Mouse (Mus musculus): ENCODE measurements around the gene Misp. TPM values are rescaled to one million over a fixed set of nuclear protein-coding genes. Genes with fewer than 3 reads are reported as not detected.
A peak's percentile ranks its signal among the peaks of the same experiment; 100 is the strongest.

Misp gene
- polyA plus RNA-seq, 1 experiment from 2014 or later = 2.3 TPM

DNA sequence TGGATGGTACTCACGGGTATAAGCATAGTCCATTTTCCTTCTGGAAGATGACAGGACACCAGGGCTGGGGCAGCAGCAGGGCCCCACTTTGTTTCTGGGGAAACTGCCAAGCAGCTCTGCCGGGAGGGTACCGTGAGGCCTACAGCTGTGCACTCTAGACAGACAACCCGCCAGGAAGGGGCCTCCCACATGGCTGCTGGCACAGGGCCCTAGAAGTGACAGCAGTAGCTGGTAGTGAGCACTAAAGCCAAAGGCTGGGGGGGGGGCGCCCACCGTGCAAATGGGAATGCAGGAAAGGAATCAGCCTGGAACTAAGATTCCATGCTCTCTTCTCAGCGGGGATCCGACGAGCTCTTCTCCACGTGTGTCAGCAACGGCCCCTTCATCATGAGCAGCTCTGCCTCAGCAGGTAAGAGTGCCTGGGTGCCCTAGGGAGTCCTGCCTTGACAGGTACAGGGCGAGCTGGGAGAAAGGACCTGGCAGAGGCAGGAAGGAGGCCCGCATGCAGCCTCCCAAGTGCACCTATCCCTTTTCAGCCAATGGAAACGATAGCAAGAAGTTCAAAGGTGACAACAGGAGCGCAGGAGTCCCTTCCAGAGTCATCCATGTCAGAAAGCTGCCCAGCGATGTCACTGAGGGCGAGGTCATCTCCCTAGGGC lies 37.8 kb downstream of the Misp start:
- WGBS = 61% methylated on average over 17 of the region's 17 CpGs
- Histone ChIP-seq H3K27ac (no peak overlapping the region), H3K4me3 (no peak overlapping the region), H3K4me2 (replicated peaks) (peak overlapping the region; percentile 100), H3K27me3 (replicated peaks) (no peaks in the 10 kb centered on the region), H3K9ac (peak overlapping the region; percentile 97; the same call in 1 of the 2 replicates), H3K9me3 (no peaks in the 10 kb centered on the region), H3K4me1 (peaks cover 38% of the 10 kb centered on the region), H3K36me3 (peaks cover 71% of the 10 kb centered on the region)
- no peak for ATAC-seq (ENCODE audit: low FRiP score, low read depth)

DNA sequence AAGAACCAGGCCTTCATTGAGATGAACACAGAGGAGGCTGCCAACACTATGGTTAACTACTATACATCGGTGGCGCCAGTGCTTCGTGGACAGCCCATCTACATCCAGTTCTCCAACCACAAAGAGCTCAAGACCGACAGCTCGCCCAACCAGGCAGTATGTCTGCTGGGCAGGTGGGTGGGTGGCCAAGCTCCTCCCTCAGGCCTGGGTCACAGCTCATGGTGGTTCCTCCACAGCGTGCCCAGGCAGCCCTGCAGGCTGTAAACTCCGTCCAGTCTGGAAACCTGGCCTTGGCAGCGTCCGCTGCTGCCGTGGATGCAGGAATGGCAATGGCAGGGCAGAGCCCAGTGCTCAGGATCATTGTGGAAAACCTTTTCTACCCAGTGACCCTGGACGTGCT lies 38.3 kb downstream of the Misp start:
- H3K27me3 ChIP-seq (replicated peaks) = no peaks in the 10 kb centered on the region
- no peak overlapping the region for H3K9ac ChIP-seq
- no peaks in the 10 kb centered on the region for H3K9me3 ChIP-seq
- peaks cover 75% of the 10 kb centered on the region for H3K36me3 ChIP-seq
- no peak for ATAC-seq (ENCODE audit: low FRiP score, low read depth)
- peaks cover 38% of the 10 kb centered on the region for H3K4me1 ChIP-seq
- H3K4me3 ChIP-seq = no peak overlapping the region
- no peak overlapping the region for H3K27ac ChIP-seq
- H3K4me2 ChIP-seq (replicated peaks) = no peak overlapping the region; the same call in 1 of the 2 replicates
- 88% methylated on average over 11 of the region's 11 CpGs for WGBS

DNA sequence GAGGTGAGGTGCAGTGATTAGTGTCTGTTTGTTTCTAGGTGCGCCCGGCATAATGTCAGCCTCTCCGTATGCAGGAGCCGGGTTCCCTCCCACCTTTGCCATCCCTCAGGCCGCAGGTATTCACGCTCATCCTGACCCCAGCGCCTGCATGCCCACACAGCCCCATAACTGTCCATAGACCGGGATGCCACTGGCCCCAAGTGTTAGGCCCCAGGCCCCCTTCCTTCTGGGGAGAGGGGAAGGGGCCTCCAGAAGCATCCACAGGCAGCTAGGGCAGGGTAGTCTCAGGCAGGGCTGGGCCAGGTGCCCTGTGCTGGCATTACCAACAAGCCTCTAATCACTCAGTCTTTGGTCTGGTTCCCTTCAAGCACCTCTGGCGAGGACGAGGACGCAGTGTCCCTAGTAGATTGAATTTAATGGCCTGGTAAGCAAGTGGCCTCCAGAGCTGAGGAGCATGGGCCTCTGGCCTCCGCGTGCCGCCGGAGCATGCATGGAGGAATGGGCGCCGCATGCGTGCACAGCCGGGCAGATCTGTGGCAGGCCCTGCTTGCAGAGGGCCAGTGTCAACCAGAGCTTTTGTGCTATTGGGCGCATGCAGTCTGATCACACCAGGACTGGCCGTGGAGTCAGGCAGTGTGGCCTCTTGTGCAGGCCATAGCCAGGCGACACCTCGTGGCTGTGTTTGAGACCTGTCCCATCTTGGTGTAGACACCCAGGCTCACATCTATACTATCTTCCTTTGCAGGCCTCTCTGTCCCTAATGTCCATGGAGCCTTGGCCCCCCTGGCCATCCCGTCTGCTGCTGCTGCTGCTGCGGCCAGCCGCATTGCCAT lies 39.5 kb downstream of the Misp start:
- Histone ChIP-seq H3K9ac (no peak overlapping the region), H3K4me2 (replicated peaks) (no peak overlapping the region), H3K36me3 (peaks cover 86% of the 10 kb centered on the region), H3K4me3 (no peak overlapping the region), H3K9me3 (no peaks in the 10 kb centered on the region), H3K27me3 (replicated peaks) (no peaks in the 10 kb centered on the region), H3K27ac (no peak overlapping the region), H3K4me1 (peaks cover 42% of the 10 kb centered on the region)
- 93% methylated on average over 26 of the region's 26 CpGs for WGBS
- ATAC-seq (ENCODE audit: low FRiP score, low read depth) = no peak

DNA sequence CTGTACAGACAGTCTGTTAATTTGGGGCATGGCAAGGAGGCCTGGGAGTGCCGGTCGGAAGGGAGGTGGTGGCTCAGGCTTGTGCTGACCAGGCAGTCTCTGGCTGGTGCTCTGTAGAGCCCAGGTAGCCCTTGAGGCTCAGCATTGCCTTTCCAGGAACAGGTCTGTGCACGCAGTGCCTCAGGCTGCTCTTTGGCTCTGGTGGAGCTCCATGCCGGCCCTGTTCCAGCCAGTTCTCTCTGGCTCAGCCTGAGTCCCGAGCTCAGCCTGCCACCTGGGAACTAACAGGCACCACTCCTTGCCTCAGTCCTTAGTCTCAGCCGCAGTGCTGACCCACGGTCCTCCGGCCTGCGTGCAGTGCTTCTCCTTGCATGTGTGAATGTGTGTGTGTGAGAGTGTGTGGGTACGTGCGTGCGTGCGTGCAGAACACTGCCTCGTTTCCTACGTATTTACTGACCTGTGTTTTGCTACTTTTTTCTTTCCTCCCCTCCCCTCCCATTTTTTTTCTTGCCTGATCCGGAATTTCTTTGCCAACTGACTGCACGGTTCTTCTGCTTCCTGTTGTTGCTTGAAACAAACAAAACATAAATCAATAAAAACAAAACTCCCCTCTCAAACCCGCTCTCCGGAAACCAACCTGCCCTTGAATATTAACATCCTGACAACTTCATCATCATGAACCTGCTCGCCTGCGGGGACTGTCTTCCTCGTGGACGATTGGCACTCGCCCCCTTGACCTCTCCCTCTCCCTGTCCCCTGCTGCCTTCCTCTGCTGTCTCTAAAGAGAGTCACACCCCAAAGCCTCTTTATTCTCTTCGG lies 40.6 kb downstream of the Misp start:
- H3K27me3 ChIP-seq (replicated peaks) = no peaks in the 10 kb centered on the region
- peaks cover 39% of the 10 kb centered on the region for H3K4me1 ChIP-seq
- WGBS = 80% methylated on average over 25 of the region's 25 CpGs
- H3K27ac ChIP-seq = no peak overlapping the region; the same call in 1 of the 2 replicates
- no peak for ATAC-seq (ENCODE audit: low FRiP score, low read depth)
- H3K9me3 ChIP-seq = no peaks in the 10 kb centered on the region
- H3K9ac ChIP-seq = no peak overlapping the region
- no peak overlapping the region for H3K4me3 ChIP-seq
- H3K4me2 ChIP-seq (replicated peaks) = no peak overlapping the region
- peaks cover 95% of the 10 kb centered on the region for H3K36me3 ChIP-seq

DNA sequence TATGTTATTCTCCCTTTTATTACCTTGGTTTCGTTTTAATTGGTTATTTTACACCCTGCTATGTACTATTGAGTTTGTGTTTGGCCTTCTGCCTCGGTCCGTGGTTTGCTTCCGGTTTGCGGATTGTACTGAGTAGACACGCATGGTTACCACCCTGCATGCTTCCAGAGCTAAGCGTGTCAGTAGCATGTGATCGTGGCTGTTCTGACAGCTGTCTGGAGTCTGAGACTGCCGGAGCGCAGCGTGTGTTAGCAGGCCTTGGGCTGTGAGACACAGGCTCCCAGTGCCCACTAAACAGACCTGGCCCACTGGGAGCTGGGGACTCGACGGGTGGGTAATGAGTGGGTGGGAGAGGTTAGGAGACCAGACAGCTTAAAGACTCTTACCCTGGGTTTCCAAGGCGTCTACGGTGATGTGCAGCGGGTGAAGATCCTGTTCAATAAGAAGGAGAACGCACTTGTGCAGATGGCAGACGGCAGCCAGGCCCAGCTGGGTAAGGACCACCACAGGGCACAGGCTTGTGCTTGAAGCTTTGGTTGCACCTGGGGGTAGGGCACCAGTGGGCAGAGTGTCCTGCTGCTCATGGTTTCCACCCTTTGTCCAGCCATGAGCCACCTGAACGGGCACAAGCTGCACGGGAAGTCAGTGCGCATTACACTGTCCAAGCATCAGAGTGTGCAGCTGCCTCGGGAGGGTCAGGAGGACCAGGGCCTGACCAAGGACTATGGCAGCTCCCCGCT lies 41.4 kb downstream of the Misp start:
- no peaks in the 10 kb centered on the region for H3K27me3 ChIP-seq (replicated peaks)
- H3K4me2 ChIP-seq (replicated peaks) = no peak overlapping the region
- H3K36me3 ChIP-seq = peaks cover 95% of the 10 kb centered on the region
- 85% methylated on average over 23 of the region's 23 CpGs for WGBS
- H3K9me3 ChIP-seq = no peaks in the 10 kb centered on the region
- H3K4me3 ChIP-seq = no peak overlapping the region
- H3K27ac ChIP-seq = no peak overlapping the region; the same call in 1 of the 2 replicates
- peaks cover 35% of the 10 kb centered on the region for H3K4me1 ChIP-seq
- no peak overlapping the region for H3K9ac ChIP-seq
- no peak for ATAC-seq (ENCODE audit: low FRiP score, low read depth)

DNA sequence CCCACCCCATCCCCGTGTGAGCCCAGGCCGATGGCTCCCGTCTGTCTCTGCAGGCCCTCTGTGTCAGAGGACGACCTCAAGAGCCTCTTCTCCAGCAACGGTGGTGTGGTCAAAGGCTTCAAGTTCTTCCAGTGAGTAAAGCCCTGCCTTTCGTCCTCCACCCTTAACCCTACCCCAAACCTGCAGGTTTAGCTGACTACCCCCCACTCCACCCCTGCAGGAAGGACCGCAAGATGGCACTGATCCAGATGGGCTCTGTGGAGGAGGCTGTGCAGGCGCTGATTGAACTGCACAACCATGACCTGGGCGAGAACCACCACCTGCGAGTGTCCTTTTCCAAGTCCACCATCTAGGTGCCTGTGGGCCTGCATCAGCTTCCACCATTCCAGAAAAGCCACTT lies 42.1 kb downstream of the Misp start:
- Histone ChIP-seq H3K27ac (no peak overlapping the region), H3K4me1 (peaks cover 30% of the 10 kb centered on the region), H3K4me2 (replicated peaks) (no peak overlapping the region), H3K4me3 (no peak overlapping the region), H3K9ac (no peak overlapping the region), H3K27me3 (replicated peaks) (no peaks in the 10 kb centered on the region), H3K9me3 (no peaks in the 10 kb centered on the region), H3K36me3 (peaks cover 92% of the 10 kb centered on the region)
- ATAC-seq (ENCODE audit: low FRiP score, low read depth) = no peak
- 84% methylated on average over 10 of the region's 10 CpGs for WGBS

DNA sequence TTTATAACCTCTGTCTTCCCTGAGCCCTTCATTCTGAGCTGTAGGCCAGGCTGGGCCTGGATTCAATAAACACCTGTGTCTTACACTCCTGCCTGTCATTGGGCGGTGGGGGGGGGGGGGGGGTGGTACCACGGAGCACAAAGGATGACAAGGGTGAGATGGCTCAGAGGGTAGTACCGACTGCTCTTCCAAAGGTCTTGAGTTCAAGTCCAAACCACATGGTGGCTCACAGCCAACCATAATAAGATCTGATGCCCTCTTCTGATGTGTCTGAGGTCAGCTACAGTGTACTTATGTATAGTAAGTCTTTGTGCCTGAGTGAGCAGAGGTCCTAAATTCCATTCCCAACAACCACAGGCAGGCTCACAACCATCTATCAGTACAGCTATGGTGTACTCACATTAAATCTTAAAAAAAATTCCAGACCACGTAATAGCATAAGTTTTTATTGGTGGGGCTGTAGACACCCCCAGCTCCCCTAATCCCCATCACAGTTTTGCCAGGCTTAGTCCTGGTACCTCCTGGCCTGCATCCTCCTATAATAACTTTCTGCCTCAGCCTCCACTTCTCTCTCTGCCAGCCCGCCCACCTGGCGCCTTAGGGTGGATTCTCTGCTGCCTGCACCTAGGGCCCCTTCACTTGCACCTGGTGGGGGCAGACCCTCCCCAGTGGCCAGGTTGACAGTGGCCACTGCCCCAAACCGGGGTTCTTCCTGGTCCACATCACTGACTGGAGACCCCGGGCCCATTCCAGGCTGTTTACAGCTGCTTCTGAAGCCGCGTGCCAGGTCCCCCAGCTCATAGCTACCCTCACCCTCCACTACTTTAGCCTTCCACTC lies 43.8 kb downstream of the Misp start:
- Histone ChIP-seq H3K4me3 (no peak overlapping the region), H3K4me2 (replicated peaks) (no peak overlapping the region), H3K36me3 (peaks cover 86% of the 10 kb centered on the region), H3K27me3 (replicated peaks) (no peaks in the 10 kb centered on the region), H3K9ac (no peak overlapping the region), H3K4me1 (peaks cover 24% of the 10 kb centered on the region), H3K27ac (0 out of 2 replicates have a peak overlapping the region, but pooled peaks have one; percentile 32), H3K9me3 (no peaks in the 10 kb centered on the region)
- WGBS = 59% methylated on average over 10 of the region's 10 CpGs
- no peak for ATAC-seq (ENCODE audit: low FRiP score, low read depth)

DNA sequence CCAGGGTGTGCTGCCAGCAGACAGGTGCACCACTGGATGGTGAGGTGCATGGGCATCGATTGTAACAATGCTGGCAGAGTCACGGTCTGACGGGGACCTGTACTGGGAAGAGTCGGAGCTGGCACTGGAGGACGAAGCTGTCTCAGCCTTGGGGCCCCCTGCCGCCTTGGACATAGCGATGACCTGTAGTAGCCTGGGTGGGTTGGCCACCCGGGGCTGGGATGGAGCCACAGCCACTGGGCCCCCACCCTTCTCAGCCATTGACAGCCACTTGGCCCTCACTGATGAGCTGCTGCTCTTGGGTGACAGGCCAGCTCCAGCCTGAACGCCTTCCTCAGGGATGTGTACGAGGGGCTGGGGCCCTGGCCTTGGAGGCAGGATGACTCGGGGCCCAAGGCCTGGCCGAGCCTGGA lies 44.4 kb downstream of the Misp start:
- no peaks in the 10 kb centered on the region for H3K9me3 ChIP-seq
- peaks cover 26% of the 10 kb centered on the region; the same call in 1 of the 2 replicates for H3K4me1 ChIP-seq
- peaks cover 85% of the 10 kb centered on the region for H3K36me3 ChIP-seq
- H3K27me3 ChIP-seq (replicated peaks) = no peaks in the 10 kb centered on the region
- H3K27ac ChIP-seq = no peak overlapping the region
- no peak overlapping the region for H3K4me3 ChIP-seq
- 66% methylated on average over 12 of the region's 12 CpGs for WGBS
- H3K4me2 ChIP-seq (replicated peaks) = no peak overlapping the region
- H3K9ac ChIP-seq = no peak overlapping the region; the same call in 1 of the 2 replicates
- 0 out of 2 replicates have a peak, but pooled peaks have one; percentile 13 for ATAC-seq (ENCODE audit: low FRiP score, low read depth)

DNA sequence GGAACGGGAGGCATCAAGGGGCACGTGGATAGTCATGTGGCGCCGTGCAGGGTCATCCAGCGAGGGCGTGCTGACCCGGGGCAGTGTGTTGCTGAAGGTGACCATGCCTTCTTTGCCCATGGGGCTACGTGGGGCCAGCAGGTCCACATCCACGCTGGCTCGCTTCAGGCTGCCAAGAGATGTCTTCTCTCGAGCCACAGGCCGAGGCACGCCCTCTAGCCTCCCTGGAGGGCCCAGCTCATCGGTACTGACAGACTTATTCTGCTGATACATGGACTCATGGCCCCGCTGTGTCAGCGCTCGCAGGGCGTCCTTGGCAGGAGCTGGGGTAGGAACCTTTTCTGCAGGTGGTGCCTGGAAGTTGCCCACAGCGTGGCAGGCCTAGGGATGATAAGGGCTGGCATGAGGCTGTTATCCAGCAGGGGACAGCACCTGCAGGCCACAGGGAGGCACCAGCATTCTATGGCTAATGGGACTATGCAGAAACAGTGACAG lies 45.1 kb downstream of the Misp start:
- Histone ChIP-seq H3K27me3 (replicated peaks) (no peaks in the 10 kb centered on the region), H3K27ac (no peak overlapping the region), H3K36me3 (peaks cover 83% of the 10 kb centered on the region), H3K4me2 (replicated peaks) (no peak overlapping the region), H3K9me3 (no peaks in the 10 kb centered on the region), H3K9ac (no peak overlapping the region), H3K4me3 (no peak overlapping the region), H3K4me1 (peaks cover 26% of the 10 kb centered on the region; the same call in 1 of the 2 replicates)
- ATAC-seq (ENCODE audit: low FRiP score, low read depth) = no peak
- 77% methylated on average over 19 of the region's 19 CpGs for WGBS

- no peaks in the 10 kb centered on the region for H3K9me3 ChIP-seq
- WGBS = 77% methylated on average over 11 of the region's 11 CpGs
- peaks cover 28% of the 10 kb centered on the region for H3K4me1 ChIP-seq
- no peak overlapping the region for H3K9ac ChIP-seq
- peaks cover 83% of the 10 kb centered on the region for H3K36me3 ChIP-seq
- no peak for ATAC-seq (ENCODE audit: low FRiP score, low read depth)
- H3K4me2 ChIP-seq (replicated peaks) = no peak overlapping the region
- H3K27me3 ChIP-seq (replicated peaks) = no peaks in the 10 kb centered on the region
- H3K4me3 ChIP-seq = no peak overlapping the region
- H3K27ac ChIP-seq = no peak overlapping the region; the same call in 1 of the 2 replicates
These were observed 45.8 kb downstream of the Misp start for GRCm38 (mm10) chr10:79866601-79867000.

GRCm38 (mm10) chr10:79871845-79872244 lies 51.1 kb downstream of the Misp start:
- H3K4me3 ChIP-seq = 0 out of 2 replicates have a peak overlapping the region, but pooled peaks have one; percentile 5
- H3K4me2 ChIP-seq (replicated peaks) = peak overlapping the region; percentile 80
- H3K36me3 ChIP-seq = peaks cover 36% of the 10 kb centered on the region
- no peak overlapping the region for H3K27ac ChIP-seq
- no peak overlapping the region for H3K9ac ChIP-seq
- no peaks in the 10 kb centered on the region for H3K9me3 ChIP-seq
- no peaks in the 10 kb centered on the region for H3K27me3 ChIP-seq (replicated peaks)
- no peak for ATAC-seq (ENCODE audit: low FRiP score, low read depth)
- WGBS = 93% methylated on average over 8 of the region's 8 CpGs
- H3K4me1 ChIP-seq = peaks cover 43% of the 10 kb centered on the region

All from neural tube, embryonic 12.5 days (tissue).